ENCODE assay signal across 9 mouse cellular contexts in the genomic region with DNA sequence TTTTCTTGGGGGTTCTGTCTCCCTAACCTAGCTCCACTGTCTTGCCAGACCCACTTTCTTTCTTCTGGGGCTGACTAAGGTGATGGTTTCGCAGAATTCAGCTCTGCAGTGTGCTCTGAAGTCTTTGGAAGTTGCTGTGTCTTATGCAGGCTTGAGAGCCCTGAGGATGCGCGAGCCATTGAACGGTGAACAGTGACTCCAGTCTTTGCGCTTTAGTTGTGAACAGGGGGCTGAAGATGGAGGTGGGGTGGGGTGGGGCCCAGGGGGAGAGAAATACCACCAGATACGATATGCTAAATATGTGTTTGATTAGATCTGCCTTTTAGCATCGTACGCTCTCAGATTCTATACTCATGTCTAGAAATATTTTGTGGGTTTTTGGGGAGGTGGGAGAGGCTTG. TPM values are rescaled to one million over a fixed set of nuclear protein-coding genes. Genes with fewer than 3 reads are reported as not detected.
A peak's percentile ranks its signal among the peaks of the same experiment; 100 is the strongest.
DNase-seq lines count a peak whose midpoint lies in the region; ATAC-seq lines count a peak whose summit lies in the region.
"Had no signal": no experiment of that assay in that cellular context is flagged by ENCODE, and none has a peak within 500 bp of the region (broad histone marks: within the 10 kb centered on the region; RNA-seq: fewer than 3 reads in every experiment).

No protein-coding gene starts in this region.

- no peaks in the 10 kb centered on the region for H3K9me3 ChIP-seq in kidney, embryonic 14.5 days (ENCODE audit: control insufficient read depth, low read length)
- H3K9me3 ChIP-seq in embryonic facial prominence, embryonic 12.5 days = no peaks in the 10 kb centered on the region
- no peaks in the 10 kb centered on the region for H3K9me3 ChIP-seq in hindbrain, embryonic 16.5 days (ENCODE audit: control insufficient read depth, low read length)
- no peaks in the 10 kb centered on the region for H3K9me3 ChIP-seq in midbrain, embryonic 16.5 days (replicated peaks; ENCODE audit: control insufficient read depth, low read length, poor library complexity, severe bottlenecking)

- peak overlapping the region; percentile 10 for H3K27ac ChIP-seq in kidney, embryonic 14.5 days (ENCODE audit: low read depth, low read length)
- peak overlapping the region; percentile 95 for H3K27ac ChIP-seq in embryonic facial prominence, embryonic 12.5 days
- peak overlapping the region; percentile 64 for H3K27ac ChIP-seq in hindbrain, embryonic 16.5 days (ENCODE audit: low read depth, low read length)
- no peak overlapping the region; the same call in 1 of the 2 replicates for H3K27ac ChIP-seq in midbrain, embryonic 16.5 days (ENCODE audit: low read length)

- H3K27me3 ChIP-seq in kidney, embryonic 14.5 days (ENCODE audit: control insufficient read depth, insufficient read depth, low read length) = no peaks in the 10 kb centered on the region
- H3K27me3 ChIP-seq in embryonic facial prominence, embryonic 12.5 days = no peaks in the 10 kb centered on the region
- H3K27me3 ChIP-seq in hindbrain, embryonic 16.5 days (replicated peaks; ENCODE audit: control insufficient read depth, insufficient read depth, low read length) = no peaks in the 10 kb centered on the region
- no peaks in the 10 kb centered on the region for H3K27me3 ChIP-seq in midbrain, embryonic 16.5 days (ENCODE audit: control insufficient read depth, insufficient read depth, low read depth, low read length)

- peaks cover 5% of the 10 kb centered on the region; the same call in 1 of the 2 replicates for H3K36me3 ChIP-seq in kidney, embryonic 14.5 days (ENCODE audit: control insufficient read depth, insufficient read depth, low read length)
- peaks cover 5% of the 10 kb centered on the region; the same call in 1 of the 2 replicates for H3K36me3 ChIP-seq in embryonic facial prominence, embryonic 12.5 days
- H3K36me3 ChIP-seq in hindbrain, embryonic 16.5 days (ENCODE audit: control insufficient read depth, insufficient read depth, low read length) = no peaks in the 10 kb centered on the region
- H3K36me3 ChIP-seq in midbrain, embryonic 16.5 days (ENCODE audit: control insufficient read depth, insufficient read depth, low read length) = no peaks in the 10 kb centered on the region
- H3K36me3 ChIP-seq: G1E had no signal

- WGBS in kidney, embryonic 14.5 days = 71% methylated on average over 8 of the region's 8 CpGs
- WGBS in embryonic facial prominence, embryonic 12.5 days = 67% methylated on average over 8 of the region's 8 CpGs
- 83% methylated on average over 8 of the region's 8 CpGs for WGBS in hindbrain, embryonic 16.5 days
- 85% methylated on average over 8 of the region's 8 CpGs for WGBS in midbrain, embryonic 16.5 days

- ATAC-seq in kidney, embryonic 14.5 days (ENCODE audit: low FRiP score, low TSS enrichment) = no peak
- ATAC-seq in embryonic facial prominence, embryonic 12.5 days (ENCODE audit: insufficient number of reproducible peaks, insufficient read depth, low FRiP score, low TSS enrichment) = no peak
- no peak for ATAC-seq in hindbrain, embryonic 16.5 days
- ATAC-seq in midbrain, embryonic 16.5 days = no peak

- peak overlapping the region; percentile 40; the same call in 1 of the 2 replicates for H3K9ac ChIP-seq in kidney, embryonic 14.5 days (ENCODE audit: low read depth, low read length)
- peak overlapping the region; percentile 15; the same call in 1 of the 2 replicates for H3K9ac ChIP-seq in embryonic facial prominence, embryonic 12.5 days
- H3K9ac ChIP-seq in hindbrain, embryonic 16.5 days (ENCODE audit: low read depth, low read length) = peak overlapping the region; percentile 36
- H3K9ac ChIP-seq in midbrain, embryonic 16.5 days (ENCODE audit: low read depth, low read length) = 0 out of 2 replicates have a peak overlapping the region, but pooled peaks have one; percentile 22

- peak overlapping the region; percentile 80; the same call in 1 of the 2 replicates for H3K4me3 ChIP-seq in kidney, embryonic 14.5 days (ENCODE audit: low read length)
- H3K4me3 ChIP-seq in embryonic facial prominence, embryonic 12.5 days = peak overlapping the region; percentile 84
- peak overlapping the region; percentile 85 for H3K4me3 ChIP-seq in hindbrain, embryonic 16.5 days (ENCODE audit: low read length)
- peak overlapping the region; percentile 73 for H3K4me3 ChIP-seq in midbrain, embryonic 16.5 days (ENCODE audit: low read depth, low read length)

- peak overlapping the region; percentile 88 for H3K4me2 ChIP-seq in kidney, embryonic 14.5 days (replicated peaks; ENCODE audit: low read depth, low read length)
- peak overlapping the region; percentile 88 for H3K4me2 ChIP-seq in embryonic facial prominence, embryonic 12.5 days (replicated peaks)
- peak overlapping the region; percentile 87 for H3K4me2 ChIP-seq in hindbrain, embryonic 16.5 days (ENCODE audit: low read length)
- H3K4me2 ChIP-seq in midbrain, embryonic 16.5 days (ENCODE audit: low read length) = peak overlapping the region; percentile 87

- DNase-seq in kidney, postnatal 14 days = no peak
- no peak for DNase-seq in adrenal gland, adult (ENCODE audit: inconsistent age in 2 of 2, low spot score in 1 of 2)
- DNase-seq in cerebellum, postnatal 25 days = no peak
- no peak for DNase-seq in adrenal gland, postnatal 10 days

- H3K4me1 ChIP-seq in kidney, embryonic 14.5 days (ENCODE audit: control insufficient read depth, insufficient read depth, low read length) = peaks cover 40% of the 10 kb centered on the region; the same call in 1 of the 2 replicates
- H3K4me1 ChIP-seq in embryonic facial prominence, embryonic 12.5 days = peaks cover 44% of the 10 kb centered on the region
- peaks cover 31% of the 10 kb centered on the region for H3K4me1 ChIP-seq in hindbrain, embryonic 16.5 days (ENCODE audit: control insufficient read depth, insufficient read depth, low read depth, low read length)
- peaks cover 26% of the 10 kb centered on the region for H3K4me1 ChIP-seq in midbrain, embryonic 16.5 days (ENCODE audit: control insufficient read depth, insufficient read depth, low read length)

RNA-seq across cellular contexts. Expression of gene Rhoq, which starts 2.2 kb away (rescaled TPM):
- 19.5 and 22.4 TPM in 2 replicates for polyA plus RNA-seq in kidney, embryonic 14.5 days (2014; fragmentation: Nextera tagmentation; extraction: Ambion mirVana)
- polyA plus RNA-seq in embryonic facial prominence, embryonic 12.5 days (2016; fragmentation: Nextera tagmentation; extraction: Ambion mirVana) = 26.6 and 30.0 TPM in 2 replicates
- 7.4 and 7.8 TPM in 2 replicates for polyA plus RNA-seq in hindbrain, embryonic 16.5 days (2015; fragmentation: Nextera tagmentation; extraction: Ambion mirVana)
- polyA plus RNA-seq in midbrain, embryonic 16.5 days (2015; fragmentation: Nextera tagmentation; extraction: Ambion mirVana) = 5.3 and 6.0 TPM in 2 replicates
- total RNA-seq in adrenal gland, postnatal 10 days (2021) = 100 to 1,000 TPM in 1 of 2 experiments, 10 to 100 TPM in 1; 92.3 to 100 TPM

RNA-seq across cellular contexts. Expression of gene Atp6v1e2, which starts 17.4 kb away (rescaled TPM):
- not detected in 2 replicates for polyA plus RNA-seq in kidney, embryonic 14.5 days (2014; fragmentation: Nextera tagmentation; extraction: Ambion mirVana)
- polyA plus RNA-seq in embryonic facial prominence, embryonic 12.5 days (2016; fragmentation: Nextera tagmentation; extraction: Ambion mirVana) = not detected in 2 replicates
- polyA plus RNA-seq in hindbrain, embryonic 16.5 days (2015; fragmentation: Nextera tagmentation; extraction: Ambion mirVana) = 0.11 and 0.24 TPM in 2 replicates
- 0.29 TPM in 1 of 2 replicates, not detected in the other for polyA plus RNA-seq in midbrain, embryonic 16.5 days (2015; fragmentation: Nextera tagmentation; extraction: Ambion mirVana)
- total RNA-seq in adrenal gland, postnatal 10 days (2021) = not detected
- total RNA-seq: G1E had no signal
- polyA plus RNA-seq: G1E had no signal

RNA-seq across cellular contexts. Expression of gene Tmem247, which starts 48.0 kb away (rescaled TPM):
- polyA plus RNA-seq in kidney, embryonic 14.5 days (2014; fragmentation: Nextera tagmentation; extraction: Ambion mirVana) = not detected in 2 replicates
- not detected in 2 replicates for polyA plus RNA-seq in embryonic facial prominence, embryonic 12.5 days (2016; fragmentation: Nextera tagmentation; extraction: Ambion mirVana)
- not detected in 2 replicates for polyA plus RNA-seq in hindbrain, embryonic 16.5 days (2015; fragmentation: Nextera tagmentation; extraction: Ambion mirVana)
- not detected in 2 replicates for polyA plus RNA-seq in midbrain, embryonic 16.5 days (2015; fragmentation: Nextera tagmentation; extraction: Ambion mirVana)
- not detected for total RNA-seq in adrenal gland, postnatal 10 days (2021)
- total RNA-seq: G1E had no signal
- polyA plus RNA-seq: G1E had no signal
